Mouse (Mus musculus): ENCODE measurements around the gene Fancm.

- TF ChIP-seq POLR2A (IDR thresholded peaks at IDR 0.05; ENCODE audit: borderline replicate concordance, insufficient read depth, low read length): no peak
- TF ChIP-seq CTCF (IDR thresholded peaks at IDR 0.05; ENCODE audit: borderline replicate concordance, insufficient read depth, low read depth, low read length): no peak
These were observed 36.1 kb downstream of the Fancm start for GRCm38 (mm10) chr12:65111503-65111902.

Measured in cerebellum, adult 2 months (tissue).